Mouse (Mus musculus) limb, embryonic 14.5 days (tissue): ENCODE measurements around the gene Olfr1325. TPM values are rescaled to one million over a fixed set of nuclear protein-coding genes. Genes with fewer than 3 reads are reported as not detected.
"Not testable (repeated sequence)": the region's sequence is repeated elsewhere in the genome, so short reads cannot be mapped to it uniquely, and the experiment has no call there.

Source experiments
- ATAC-seq: fragments of 200-750 bp; cut with Nextera tagmentation; 2 replicates; pipeline ENCODE4 v1.8.0; 2017; ENCODE audit warnings: low read depth, moderate number of reproducible peaks, moderate TSS enrichment; ENCODE audit not compliant: low FRiP score
- DNase-seq: peaks from one replicate; pipeline ENCODE4 v3.0.0-alpha.2; 2015; ENCODE audit warnings: low spot score
- H3K27ac ChIP-seq: fragments of 300-500 bp; sonication (generic); replicated peaks from 2 replicates; pipeline ENCODE4 v1.5.1; 2014; ENCODE audit warnings: low read depth, mild to moderate bottlenecking, low read length, moderate library complexity, mixed read lengths
- H3K27me3 ChIP-seq: fragments of 300-500 bp; sonication (generic); 2 replicates; pipeline ENCODE4 v1.6.1; 2014; ENCODE audit warnings: low read length, mixed read lengths; ENCODE audit not compliant: control insufficient read depth, insufficient read depth
- H3K36me3 ChIP-seq: fragments of 300-500 bp; sonication (generic); 2 replicates; pipeline ENCODE4 v1.6.1; 2014; ENCODE audit warnings: mild to moderate bottlenecking, low read length, moderate library complexity, mixed read lengths; ENCODE audit not compliant: control insufficient read depth, insufficient read depth
- H3K4me1 ChIP-seq: fragments of 300-500 bp; sonication (generic); 2 replicates; pipeline ENCODE4 v1.6.1; 2014; ENCODE audit warnings: antibody characterized with exemption, low read length, mixed read lengths; ENCODE audit not compliant: control insufficient read depth, insufficient read depth
- H3K4me2 ChIP-seq: fragments of 300-500 bp; sonication (generic); replicated peaks from 2 replicates; pipeline ENCODE4 v1.6.1; 2014; ENCODE audit warnings: low read depth, mild to moderate bottlenecking, low read length, moderate library complexity; ENCODE audit not compliant: severe bottlenecking
- H3K4me3 ChIP-seq: fragments of 300-500 bp; sonication (generic); replicated peaks from 2 replicates; pipeline ENCODE4 v1.5.1; 2014; ENCODE audit warnings: low read length
- H3K9ac ChIP-seq: fragments of 300-500 bp; sonication (generic); 2 replicates; pipeline ENCODE4 v1.6.1; 2014; ENCODE audit warnings: mild to moderate bottlenecking, low read depth, low read length, moderate library complexity; ENCODE audit not compliant: severe bottlenecking
- H3K9me3 ChIP-seq: fragments of 300-500 bp; sonication (generic); 2 replicates; pipeline ENCODE4 v1.6.1; 2016; ENCODE audit warnings: low read length; ENCODE audit not compliant: control insufficient read depth
- POLR2A ChIP-seq: fragments of 200-500 bp; IDR thresholded peaks from 2 replicates; pipeline ENCODE4 v1.8.0; 2012; ENCODE audit warnings: inconsistent platforms, mild to moderate bottlenecking, moderate library complexity, borderline replicate concordance; ENCODE audit not compliant: insufficient read depth, insufficient read length; ENCODE audit errors: extremely low read depth
- WGBS: fragments of 180-500 bp; shearing (Covaris S2); extraction: QIAGEN DNeasy Blood & Tissue Kit; methylation state at CpG from one replicate; pipeline ENCODE4 v1.1.7; 2014; 5-methylcytosine and 5-hydroxymethylcytosine counted together
- polyA plus RNA-seq, 2 experiments: library from polyadenylated mRNA; depleted of rRNA in 1 of 2; stranded (reverse) in 1 of 2; unstranded in 1 of 2; fragments of >200 nt; fragmentation: Nextera tagmentation in 1 of 2; extraction: Ambion mirVana in 1 of 2; gene quantifications; 2 replicates each; pipeline versions ENCODE4 v1.2.1 to v1.2.3; 2012 to 2014

Gene Olfr1325
- not detected in 2 replicates for polyA plus RNA-seq (2012; rRNA removed)
- not detected in 2 replicates for polyA plus RNA-seq (2014; fragmentation: Nextera tagmentation; extraction: Ambion mirVana)

- Histone ChIP-seq H3K27me3 (no peaks in the 10 kb centered on the region), H3K36me3 (no peaks in the 10 kb centered on the region), H3K4me2 (no peak within 1 kb of the TSS), H3K4me3 (no peak within 1 kb of the TSS), H3K27ac (no peak within 1 kb of the TSS), H3K9me3 (no peaks in the 10 kb centered on the region), H3K9ac (no peak within 1 kb of the TSS), H3K4me1 (no peaks in the 10 kb centered on the region)
- DNase-seq: no peak
- TF ChIP-seq POLR2A: no peak
- WGBS: 85% methylated on average over 2 of the region's 2 CpGs
- ATAC-seq: no peak
Measured at GRCm38 (mm10) chrX:74592379-74592778, at the start of gene Olfr1325. Gene Olfr1325, plus strand, starts transcription at chrX:74592679.

- H3K27me3 ChIP-seq: no peaks in the 10 kb centered on the region
- no peaks in the 10 kb centered on the region for H3K36me3 ChIP-seq
- H3K4me1 ChIP-seq: no peaks in the 10 kb centered on the region
- DNase-seq: no peak
- no peak for TF ChIP-seq POLR2A
- no peak within 1 kb of the TSS for H3K27ac ChIP-seq
- no peaks in the 10 kb centered on the region for H3K9me3 ChIP-seq
- H3K9ac ChIP-seq: no peak within 1 kb of the TSS
- no peak within 1 kb of the TSS for H3K4me3 ChIP-seq
- H3K4me2 ChIP-seq: no peak within 1 kb of the TSS
- ATAC-seq: no peak
Measured at GRCm38 (mm10) chrX:74574788-74575187, 17.7 kb upstream of the Olfr1325 start, which contains the start of gene Olfr1326-ps1. Gene Olfr1326-ps1, minus strand, starts transcription at chrX:74574888.

GRCm38 (mm10) chrX:74645466-74646323 lies 53.2 kb downstream of the Olfr1325 start, which contains the start of gene Gm5640:
Gene Gm5640, minus strand, starts transcription at chrX:74645635.
- 0 out of 2 replicates have a peak, but pooled peaks have one; percentile 44 for ATAC-seq
- H3K4me1 ChIP-seq, DNase-seq: not testable (repeated sequence)

GRCm38 (mm10) chrX:74646393-74646792 lies 53.9 kb downstream of the Olfr1325 start:
- not testable (repeated sequence) for H3K27me3 ChIP-seq, H3K4me2 ChIP-seq, H3K9me3 ChIP-seq, H3K9ac ChIP-seq, H3K4me1 ChIP-seq, DNase-seq, H3K27ac ChIP-seq, ATAC-seq, H3K36me3 ChIP-seq, H3K4me3 ChIP-seq
- no CpG with 5 or more reads among the region's 1 CpGs for WGBS

More at GRCm38 (mm10) chrX:74645466-74646323, 53.2 kb downstream of the Olfr1325 start, which contains the start of gene Gm5640:
- not testable (repeated sequence) for H3K36me3 ChIP-seq, H3K9me3 ChIP-seq, H3K9ac ChIP-seq, H3K4me2 ChIP-seq, H3K27me3 ChIP-seq, H3K27ac ChIP-seq, H3K4me3 ChIP-seq
- WGBS: 67% methylated on average over 2 of the region's 5 CpGs

Other genes starting within 250 kb of the Olfr1325 start
- 104 and 119 TPM in 2 replicates for gene Lage3, start 239.1 kb upstream of the Olfr1325 start, polyA plus RNA-seq (2012; rRNA removed)
- gene Lage3, start 239.1 kb upstream of the Olfr1325 start, polyA plus RNA-seq (2014; fragmentation: Nextera tagmentation; extraction: Ambion mirVana): 105 and 106 TPM in 2 replicates
- 58.5 and 60.7 TPM in 2 replicates for gene Ubl4a, start 219.5 kb upstream of the Olfr1325 start, polyA plus RNA-seq (2012; rRNA removed)
- 77.1 and 79.6 TPM in 2 replicates for gene Ubl4a, start 219.5 kb upstream of the Olfr1325 start, polyA plus RNA-seq (2014; fragmentation: Nextera tagmentation; extraction: Ambion mirVana)
- gene Slc10a3, start 219.3 kb upstream of the Olfr1325 start, polyA plus RNA-seq (2012; rRNA removed): 16.0 and 21.0 TPM in 2 replicates
- 20.2 and 24.4 TPM in 2 replicates for gene Slc10a3, start 219.3 kb upstream of the Olfr1325 start, polyA plus RNA-seq (2014; fragmentation: Nextera tagmentation; extraction: Ambion mirVana)
- gene Fam3a, start 199.4 kb upstream of the Olfr1325 start, polyA plus RNA-seq (2012; rRNA removed): 50.6 and 60.3 TPM in 2 replicates
- 39.3 and 41.8 TPM in 2 replicates for gene Fam3a, start 199.4 kb upstream of the Olfr1325 start, polyA plus RNA-seq (2014; fragmentation: Nextera tagmentation; extraction: Ambion mirVana)
- gene Ikbkg, start 199.4 kb upstream of the Olfr1325 start, polyA plus RNA-seq (2012; rRNA removed): 13.7 and 17.4 TPM in 2 replicates
- 23.9 and 25.6 TPM in 2 replicates for gene Ikbkg, start 199.4 kb upstream of the Olfr1325 start, polyA plus RNA-seq (2014; fragmentation: Nextera tagmentation; extraction: Ambion mirVana)
- 35.2 and 35.4 TPM in 2 replicates for gene G6pdx, start 163.5 kb upstream of the Olfr1325 start, polyA plus RNA-seq (2012; rRNA removed)
- gene G6pdx, start 163.5 kb upstream of the Olfr1325 start, polyA plus RNA-seq (2014; fragmentation: Nextera tagmentation; extraction: Ambion mirVana): 48.3 and 51.8 TPM in 2 replicates
- 1.1 and 2.8 TPM in 2 replicates for gene Gm6880, start 111.3 kb upstream of the Olfr1325 start, polyA plus RNA-seq (2012; rRNA removed)
- gene Gm6880, start 111.3 kb upstream of the Olfr1325 start, polyA plus RNA-seq (2014; fragmentation: Nextera tagmentation; extraction: Ambion mirVana): 1.4 and 2.7 TPM in 2 replicates
- gene Olfr1326-ps1, start 17.8 kb upstream of the Olfr1325 start, polyA plus RNA-seq (2012; rRNA removed): not detected in 2 replicates
- not detected in 2 replicates for gene Olfr1326-ps1, start 17.8 kb upstream of the Olfr1325 start, polyA plus RNA-seq (2014; fragmentation: Nextera tagmentation; extraction: Ambion mirVana)
- gene Gm5640, start 53.0 kb downstream of the Olfr1325 start, polyA plus RNA-seq (2012; rRNA removed): 0.05 TPM in 1 of 2 replicates, not detected in the other
- not detected in 2 replicates for gene Gm5640, start 53.0 kb downstream of the Olfr1325 start, polyA plus RNA-seq (2014; fragmentation: Nextera tagmentation; extraction: Ambion mirVana)
- gene Gm6890, start 148.2 kb downstream of the Olfr1325 start, polyA plus RNA-seq (2012; rRNA removed): not detected in 2 replicates
- 0.92 TPM in 1 of 2 replicates, not detected in the other for gene Gm6890, start 148.2 kb downstream of the Olfr1325 start, polyA plus RNA-seq (2014; fragmentation: Nextera tagmentation; extraction: Ambion mirVana)
- 0.05 TPM in 2 replicates for gene Gm5936, start 244.5 kb downstream of the Olfr1325 start, polyA plus RNA-seq (2012; rRNA removed)
- gene Gm5936, start 244.5 kb downstream of the Olfr1325 start, polyA plus RNA-seq (2014; fragmentation: Nextera tagmentation; extraction: Ambion mirVana): 0.07 TPM in 1 of 2 replicates, not detected in the other